Mouse (Mus musculus) retina, adult 2 months (tissue): ENCODE measurements around the gene Aarsd1.
"Not testable (repeated sequence)": the region's sequence is repeated elsewhere in the genome, so short reads cannot be mapped to it uniquely, and the experiment has no call there.

Experiments
- DNase-seq: peaks from one replicate; pipeline ENCODE4 v3.0.0-alpha.2; 2012; ENCODE audit warnings: low read depth, low spot score

Aarsd1 gene

DNA sequence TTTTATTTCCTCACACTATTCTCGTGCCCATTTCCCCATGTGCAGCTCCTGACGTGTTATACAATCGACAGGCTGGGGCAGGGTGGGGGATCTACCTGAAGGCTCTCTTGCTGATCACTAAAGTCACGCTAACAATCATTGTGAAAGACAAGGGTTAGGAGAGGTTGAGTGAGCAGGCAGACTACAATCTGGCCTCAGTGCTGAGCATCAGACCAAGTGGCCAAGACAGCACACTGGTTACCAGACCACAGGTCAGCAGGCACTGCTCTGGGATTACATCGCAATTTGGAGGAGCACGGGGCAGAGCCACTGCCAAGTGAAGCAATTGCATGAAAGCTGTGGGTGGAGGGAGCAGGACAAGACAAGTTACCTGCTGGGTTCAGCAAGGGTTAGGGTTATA is 38.5 kb downstream of the Aarsd1 start:
- no peak for DNase-seq

GRCm38 (mm10) chr11:101378196-101378595 is 39.2 kb downstream of the Aarsd1 start:
- DNase-seq: not testable (repeated sequence)

- DNase-seq: no peak
These were observed 42.9 kb downstream of the Aarsd1 start for GRCm38 (mm10) chr11:101374421-101374938.

DNA sequence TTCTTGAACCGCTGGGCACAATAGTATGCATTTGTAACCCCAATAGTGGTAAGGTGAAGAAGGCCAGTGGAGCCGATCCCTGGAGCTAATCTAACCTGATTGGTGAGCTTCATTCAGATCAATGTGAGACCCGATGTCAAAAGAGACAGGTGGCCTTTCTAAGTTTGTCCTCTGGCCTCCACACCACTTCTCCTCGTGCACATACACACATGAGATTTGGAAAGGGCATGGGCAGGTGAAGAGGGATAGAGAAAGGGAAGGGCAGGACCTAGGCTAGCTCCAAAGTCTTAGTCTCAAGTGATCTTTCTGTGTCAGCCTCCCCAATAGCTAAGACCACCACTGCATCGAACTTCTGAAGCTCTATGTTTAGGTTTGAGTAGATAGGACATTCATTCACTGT is 47.3 kb downstream of the Aarsd1 start:
- no peak for DNase-seq

DNA sequence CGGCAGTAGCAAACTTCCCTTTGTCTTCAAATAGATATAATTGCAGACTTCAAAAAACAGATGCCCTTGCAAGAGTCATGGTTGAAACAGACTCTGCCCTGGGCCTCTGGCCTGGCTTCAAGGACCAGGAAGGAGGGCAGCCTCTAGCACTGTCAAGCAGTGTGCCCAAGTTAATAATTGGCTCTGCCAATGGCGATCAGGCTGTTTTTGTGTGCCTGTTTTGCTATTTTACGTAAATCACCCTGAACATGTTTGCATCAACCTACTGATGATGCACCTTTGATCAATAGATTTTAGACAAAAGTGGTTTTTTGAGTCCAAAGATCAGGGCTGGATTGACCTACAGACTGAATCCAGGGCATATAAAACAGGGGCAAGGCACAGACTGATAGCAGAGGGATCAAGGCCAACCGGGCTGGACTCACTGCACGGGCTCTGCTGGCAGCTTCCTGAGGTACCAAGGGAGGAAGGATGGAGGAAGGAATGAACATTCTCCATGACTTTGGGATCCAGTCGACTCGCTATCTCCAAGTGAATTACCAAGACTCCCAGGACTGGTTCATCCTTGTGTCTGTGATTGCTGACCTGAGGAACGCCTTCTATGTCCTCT is 50.0 kb downstream of the Aarsd1 start, which contains the start of gene G6pc:
TSS of gene G6pc (plus strand) at position 236 of the 610 bp plus-strand sequence.
- DNase-seq: no peak

DNA sequence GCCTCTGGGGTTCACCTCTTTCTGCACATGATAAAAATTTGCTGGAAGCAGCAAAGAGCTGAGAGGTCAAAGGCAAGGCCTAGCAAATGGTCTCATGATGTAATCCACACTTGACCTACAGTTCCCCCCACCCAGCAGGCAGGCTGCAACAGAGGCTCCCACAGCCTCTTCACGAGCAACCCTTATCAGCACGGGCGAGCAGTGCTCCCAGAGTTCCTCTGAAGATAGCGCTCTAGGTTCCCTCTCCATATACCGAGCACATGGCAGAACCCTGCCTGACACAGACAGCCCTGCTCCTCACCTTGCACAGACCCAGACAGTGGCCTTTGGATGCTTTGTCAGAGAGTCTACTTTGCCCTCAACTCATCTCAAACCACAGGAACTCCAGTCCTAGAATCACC is 52.9 kb downstream of the Aarsd1 start:
- no peak for DNase-seq

DNA sequence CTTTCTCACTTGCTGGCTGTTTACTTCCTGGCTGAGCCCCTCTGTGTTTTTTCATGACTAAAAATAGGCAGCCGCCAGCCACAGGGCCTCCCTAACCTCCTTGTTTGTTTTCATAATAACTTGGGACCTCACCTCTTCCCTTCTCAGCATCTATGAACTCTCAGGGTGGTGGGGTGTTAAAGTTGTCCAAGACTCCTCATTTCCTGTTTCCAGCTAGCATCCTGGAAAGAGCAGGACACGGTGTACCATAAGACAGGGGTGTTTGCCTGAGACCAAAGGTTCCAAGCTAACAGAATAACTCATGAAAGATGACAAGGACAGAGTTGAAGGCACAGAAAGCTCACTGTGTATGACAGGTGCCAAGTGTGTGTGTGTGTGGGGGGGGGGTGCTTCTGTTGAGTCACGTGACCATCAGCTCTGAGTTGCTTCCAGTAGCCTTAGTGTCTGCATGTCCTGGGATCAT is 56.7 kb downstream of the Aarsd1 start:
- DNase-seq: no peak

DNA sequence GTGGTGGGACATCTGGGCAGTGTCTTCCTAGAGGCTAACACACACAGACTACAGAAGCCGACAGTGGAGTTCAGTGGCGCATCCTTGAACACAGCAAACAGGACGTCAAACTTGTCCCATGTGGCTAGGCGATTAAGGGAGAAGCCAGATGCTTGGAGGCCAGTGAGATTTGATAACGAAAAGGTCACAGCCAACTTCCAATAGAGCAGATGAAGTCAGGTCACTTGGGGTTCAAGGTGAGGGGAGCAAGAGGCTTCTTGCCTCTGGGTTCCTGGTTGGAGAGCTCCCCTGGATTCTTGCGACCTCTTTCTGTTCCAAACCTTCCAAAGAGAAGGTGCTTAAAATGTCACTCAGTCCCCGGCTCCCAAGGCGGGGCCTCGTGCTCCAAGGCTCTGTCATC is 57.6 kb downstream of the Aarsd1 start:
- DNase-seq: no peak

GRCm38 (mm10) chr11:101357505-101358182 is 59.8 kb downstream of the Aarsd1 start:
- no peak for DNase-seq
